Mouse (Mus musculus): ENCODE results near the gene Zfp865. TPM values are rescaled to one million over a fixed set of nuclear protein-coding genes. Genes with fewer than 3 reads are reported as not detected.

The Zfp865 gene
- polyA plus RNA-seq, 1 experiment from 2014 or later: 5.5 TPM

Other genes starting within 250 kb of the Zfp865 start
- not detected in 2 replicates for gene Fam71e2, start 249.1 kb upstream of the Zfp865 start, polyA plus RNA-seq (2014; fragmentation: Nextera tagmentation; extraction: Ambion mirVana)
- gene Il11, start 237.5 kb upstream of the Zfp865 start, polyA plus RNA-seq (2014; fragmentation: Nextera tagmentation; extraction: Ambion mirVana): not detected in 2 replicates
- gene Tmem190, start 237.4 kb upstream of the Zfp865 start, polyA plus RNA-seq (2014; fragmentation: Nextera tagmentation; extraction: Ambion mirVana): not detected in 2 replicates
- gene Tmem238, start 230.7 kb upstream of the Zfp865 start, polyA plus RNA-seq (2014; fragmentation: Nextera tagmentation; extraction: Ambion mirVana): 2.2 and 2.4 TPM in 2 replicates
- 143 and 156 TPM in 2 replicates for gene Rpl28, start 227.5 kb upstream of the Zfp865 start, polyA plus RNA-seq (2014; fragmentation: Nextera tagmentation; extraction: Ambion mirVana)
- 317 and 378 TPM in 2 replicates for gene Ube2s, start 207.8 kb upstream of the Zfp865 start, polyA plus RNA-seq (2014; fragmentation: Nextera tagmentation; extraction: Ambion mirVana)
- 0.09 TPM in 1 of 2 replicates, not detected in the other for gene Shisa7, start 175.7 kb upstream of the Zfp865 start, polyA plus RNA-seq (2014; fragmentation: Nextera tagmentation; extraction: Ambion mirVana)
- gene Isoc2b, start 150.1 kb upstream of the Zfp865 start, polyA plus RNA-seq (2014; fragmentation: Nextera tagmentation; extraction: Ambion mirVana): 2.9 and 3.3 TPM in 2 replicates
- gene Isoc2a, start 143.2 kb upstream of the Zfp865 start, polyA plus RNA-seq (2014; fragmentation: Nextera tagmentation; extraction: Ambion mirVana): 0.59 and 1.1 TPM in 2 replicates
- gene Gm36210, start 113.9 kb upstream of the Zfp865 start, polyA plus RNA-seq (2014; fragmentation: Nextera tagmentation; extraction: Ambion mirVana): 0.17 and 0.20 TPM in 2 replicates
- gene Zfp628, start 105.2 kb upstream of the Zfp865 start, polyA plus RNA-seq (2014; fragmentation: Nextera tagmentation; extraction: Ambion mirVana): 2.6 and 2.8 TPM in 2 replicates
- gene Nat14, start 98.3 kb upstream of the Zfp865 start, polyA plus RNA-seq (2014; fragmentation: Nextera tagmentation; extraction: Ambion mirVana): 4.7 and 5.0 TPM in 2 replicates
- gene Ssc5d, start 94.6 kb upstream of the Zfp865 start, polyA plus RNA-seq (2014; fragmentation: Nextera tagmentation; extraction: Ambion mirVana): 0.53 and 1.1 TPM in 2 replicates
- 3.3 and 5.4 TPM in 2 replicates for gene Sbk2, start 56.0 kb upstream of the Zfp865 start, polyA plus RNA-seq (2014; fragmentation: Nextera tagmentation; extraction: Ambion mirVana)
- 0.44 and 0.49 TPM in 2 replicates for gene Sbk3, start 49.2 kb upstream of the Zfp865 start, polyA plus RNA-seq (2014; fragmentation: Nextera tagmentation; extraction: Ambion mirVana)
- gene Zfp579, start 24.2 kb upstream of the Zfp865 start, polyA plus RNA-seq (2014; fragmentation: Nextera tagmentation; extraction: Ambion mirVana): 32.5 and 38.8 TPM in 2 replicates
- gene Zfp524, start 6.0 kb upstream of the Zfp865 start, polyA plus RNA-seq (2014; fragmentation: Nextera tagmentation; extraction: Ambion mirVana): 10.2 and 11.0 TPM in 2 replicates
- 25.5 and 25.9 TPM in 2 replicates for gene Fiz1, start 5.7 kb upstream of the Zfp865 start, polyA plus RNA-seq (2014; fragmentation: Nextera tagmentation; extraction: Ambion mirVana)
- gene Gm44973, start 4.9 kb upstream of the Zfp865 start, polyA plus RNA-seq (2014; fragmentation: Nextera tagmentation; extraction: Ambion mirVana): 0.89 TPM in 1 of 2 replicates, not detected in the other
- gene Ccdc106, start 177 bp downstream of the Zfp865 start, polyA plus RNA-seq (2014; fragmentation: Nextera tagmentation; extraction: Ambion mirVana): 1.5 and 2.9 TPM in 2 replicates
- gene 4632433K11Rik, start 13.7 kb downstream of the Zfp865 start, polyA plus RNA-seq (2014; fragmentation: Nextera tagmentation; extraction: Ambion mirVana): not detected in 2 replicates
- gene Zfp784, start 18.1 kb downstream of the Zfp865 start, polyA plus RNA-seq (2014; fragmentation: Nextera tagmentation; extraction: Ambion mirVana): 3.4 and 4.2 TPM in 2 replicates
- gene Zfp580, start 31.2 kb downstream of the Zfp865 start, polyA plus RNA-seq (2014; fragmentation: Nextera tagmentation; extraction: Ambion mirVana): 14.7 and 17.8 TPM in 2 replicates
- 84.0 and 85.5 TPM in 2 replicates for gene U2af2, start 41.8 kb downstream of the Zfp865 start, polyA plus RNA-seq (2014; fragmentation: Nextera tagmentation; extraction: Ambion mirVana)
- gene Epn1, start 59.9 kb downstream of the Zfp865 start, polyA plus RNA-seq (2014; fragmentation: Nextera tagmentation; extraction: Ambion mirVana): 47.0 and 48.1 TPM in 2 replicates
- gene Rfpl4, start 96.6 kb downstream of the Zfp865 start, polyA plus RNA-seq (2014; fragmentation: Nextera tagmentation; extraction: Ambion mirVana): not detected in 2 replicates
- gene Rasl2-9, start 105.6 kb downstream of the Zfp865 start, polyA plus RNA-seq (2014; fragmentation: Nextera tagmentation; extraction: Ambion mirVana): 1.3 and 1.8 TPM in 2 replicates
- not detected in 2 replicates for gene Vmn1r55, start 129.3 kb downstream of the Zfp865 start, polyA plus RNA-seq (2014; fragmentation: Nextera tagmentation; extraction: Ambion mirVana)
- gene Vmn1r56, start 176.4 kb downstream of the Zfp865 start, polyA plus RNA-seq (2014; fragmentation: Nextera tagmentation; extraction: Ambion mirVana): not detected in 2 replicates
- gene Vmn1r57, start 198.1 kb downstream of the Zfp865 start, polyA plus RNA-seq (2014; fragmentation: Nextera tagmentation; extraction: Ambion mirVana): not detected in 2 replicates